Mouse (Mus musculus): Measurements from ENCODE around the gene Baz2a. TPM values are rescaled to one million over a fixed set of nuclear protein-coding genes. Genes with fewer than 3 reads are reported as not detected.
A peak's percentile ranks its signal among the peaks of the same experiment; 100 is the strongest.
"Not testable (repeated sequence)": the region's sequence is repeated elsewhere in the genome, so short reads cannot be mapped to it uniquely, and the experiment has no call there.

Gene Baz2a
- total RNA-seq, 2 experiments from 2014 or later = 26.1 to 27.8 TPM

DNA sequence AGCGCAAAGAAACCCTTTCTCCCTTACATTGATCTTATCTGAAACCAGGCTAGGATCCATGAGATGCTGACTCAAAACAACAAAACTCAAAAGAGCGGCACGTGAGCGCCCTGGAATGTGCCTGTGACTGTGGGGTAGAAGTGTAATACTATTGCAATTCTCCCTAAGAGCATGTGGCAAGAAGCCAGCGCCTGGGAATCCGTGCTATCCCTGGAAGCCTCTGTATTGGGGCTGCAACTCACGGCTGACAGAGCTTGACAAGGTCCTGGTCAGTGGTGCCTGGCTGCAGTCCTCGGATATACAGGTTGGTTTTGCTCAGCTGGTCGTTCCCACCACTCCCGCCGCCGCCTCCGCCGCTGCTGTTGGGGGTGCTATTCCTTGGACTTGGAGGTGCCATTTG, 59.6 kb downstream of the Baz2a start:
- peak; percentile 82 to 87 for DNase-seq
- intact Hi-C loops (cut with DNase I) = no loop called here

DNA sequence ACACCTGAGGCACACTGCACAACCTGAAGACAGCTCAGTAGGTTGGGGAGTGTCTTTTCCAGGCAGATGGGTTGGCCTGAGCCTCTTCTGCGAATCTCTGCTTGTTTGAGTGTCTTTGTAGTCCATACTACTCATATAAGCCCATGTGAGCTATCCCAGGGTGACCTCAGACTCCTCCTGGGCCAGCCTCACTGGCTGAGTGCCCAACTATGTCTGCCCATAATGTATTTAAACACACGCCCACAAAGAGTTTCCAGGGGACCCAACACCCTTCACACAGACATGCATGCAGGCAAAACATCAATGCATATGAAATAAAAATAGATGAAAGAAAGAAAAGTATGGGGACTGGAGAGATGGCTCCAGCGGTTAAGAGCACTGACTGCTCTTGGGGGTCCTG, 62.6 kb downstream of the Baz2a start:
- DNase-seq = no peak
- intact Hi-C loops (cut with DNase I) = no loop called here

DNA sequence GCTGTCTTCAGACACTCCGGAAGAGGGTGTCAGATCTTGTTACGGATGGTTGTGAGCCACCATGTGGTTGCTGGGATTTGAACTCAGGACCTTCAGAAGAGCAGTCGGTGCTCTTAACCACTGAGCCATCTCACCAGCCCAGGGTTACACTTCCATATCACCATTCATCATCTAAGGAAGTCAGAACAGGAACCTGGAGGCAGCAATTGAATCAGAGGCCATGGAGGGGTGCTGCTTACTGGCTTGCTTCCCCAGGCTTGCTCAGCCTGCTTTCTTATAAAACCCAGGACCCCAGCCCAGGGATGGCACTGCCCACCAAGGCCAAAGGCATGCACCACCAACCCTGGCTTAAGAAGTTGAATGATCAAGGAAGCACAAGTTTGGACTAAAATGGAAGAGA, 74.3 kb downstream of the Baz2a start:
- DNase-seq; intact Hi-C loops (cut with DNase I): not testable (repeated sequence)

DNA sequence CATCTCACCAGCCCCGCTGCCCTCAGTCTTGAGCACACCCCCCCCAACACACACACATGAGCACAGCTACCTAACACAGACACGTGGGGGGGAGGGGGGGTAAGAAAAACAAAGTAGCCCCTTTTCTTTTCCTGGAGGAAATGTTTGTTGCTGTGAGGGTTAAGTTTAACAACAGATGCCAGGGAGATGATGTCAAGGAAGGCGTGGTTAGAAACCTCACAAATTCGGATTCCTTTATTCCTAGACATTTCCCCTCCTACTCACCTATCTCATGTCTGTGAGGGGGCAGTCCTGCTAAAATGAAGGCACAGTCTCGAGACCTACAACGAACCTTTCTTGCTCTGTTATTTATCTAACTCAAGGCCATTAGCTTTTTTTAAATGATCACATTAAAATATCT, 75.7 kb downstream of the Baz2a start:
- intact Hi-C loops (cut with DNase I) = no loop called here
- no peak for DNase-seq

DNA sequence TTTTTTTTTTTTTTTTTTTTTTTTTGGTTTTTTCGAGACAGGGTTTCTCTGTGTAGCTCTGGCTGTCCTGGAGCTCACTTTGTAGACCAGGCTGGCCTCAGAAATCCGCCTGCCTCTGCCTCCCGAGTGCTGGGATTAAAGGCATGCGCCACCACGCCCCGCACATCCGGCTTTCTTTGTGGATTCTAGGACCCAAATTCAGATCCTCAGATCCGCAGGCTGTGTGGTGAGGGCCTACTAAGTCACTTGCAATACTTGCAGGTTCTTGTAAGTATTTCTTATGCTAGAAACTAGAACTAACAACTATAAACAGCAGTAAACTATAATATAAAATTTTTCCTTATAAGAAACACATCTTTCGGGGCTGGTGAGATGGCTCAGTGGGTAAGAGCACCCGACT, 80.0 kb downstream of the Baz2a start:
- DNase-seq; intact Hi-C loops (cut with DNase I): not testable (repeated sequence)

DNA sequence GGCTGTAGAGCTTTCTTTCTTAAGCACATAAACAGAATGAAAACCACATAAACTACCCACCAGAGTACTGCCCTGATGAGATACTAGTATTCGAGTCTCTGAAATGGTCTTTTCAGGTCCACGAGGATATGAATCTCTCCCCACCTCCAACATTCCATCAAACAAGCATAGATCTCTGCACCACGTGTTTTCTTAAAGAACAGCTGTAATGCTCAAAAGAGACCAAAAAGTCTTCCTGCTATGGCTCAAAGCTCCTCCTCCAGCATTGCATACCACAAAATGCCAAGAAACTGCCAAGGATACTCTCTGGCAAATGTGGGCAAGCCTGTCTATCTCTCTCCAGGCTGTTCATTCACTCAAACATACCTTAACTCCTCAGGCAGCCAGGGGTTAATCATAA, 83.9 kb downstream of the Baz2a start:
- DNase-seq = peak in 1 of 2 experiments; percentile 9
- intact Hi-C loops (cut with DNase I) = no loop called here

DNA sequence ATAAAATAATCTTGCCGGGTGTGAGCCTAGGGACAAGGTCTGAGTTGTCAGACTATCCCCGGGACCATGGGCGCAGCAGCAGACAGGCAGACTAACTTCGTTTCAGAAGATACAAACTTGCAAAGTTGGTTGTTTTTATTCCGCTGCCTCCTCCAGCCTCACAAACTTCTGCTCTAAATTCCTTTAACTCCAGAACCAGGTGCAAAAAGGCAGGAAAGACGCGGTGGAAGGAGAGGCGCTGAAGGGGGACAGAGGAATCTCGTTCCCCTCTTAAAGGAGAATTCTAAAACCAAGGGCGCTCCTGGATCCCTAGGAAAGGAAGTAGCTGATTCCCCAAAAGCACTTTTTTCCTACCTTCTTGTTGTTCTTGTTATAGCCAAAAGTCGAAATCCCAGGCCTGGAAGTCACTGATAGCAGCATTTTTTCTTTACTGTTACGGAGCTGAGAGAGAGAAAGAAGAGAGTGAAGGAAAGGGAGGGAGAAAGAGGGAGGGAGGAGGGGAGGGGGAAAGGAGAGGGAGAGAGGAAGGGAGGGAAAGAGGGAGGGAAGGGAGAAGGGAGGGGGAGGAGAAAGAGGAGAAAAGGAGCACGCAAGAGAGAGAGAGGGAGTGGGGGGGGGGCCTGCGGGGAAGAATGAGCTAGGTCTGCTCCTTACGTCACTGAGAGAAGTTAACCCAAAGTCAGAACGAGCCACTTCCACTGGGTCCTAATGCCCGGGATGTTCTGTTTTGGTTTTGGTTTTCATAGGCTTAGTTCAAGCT, 84.8 kb downstream of the Baz2a start:
- intact Hi-C loops (cut with DNase I) = no loop called here
- DNase-seq = peak; percentile 79

DNA sequence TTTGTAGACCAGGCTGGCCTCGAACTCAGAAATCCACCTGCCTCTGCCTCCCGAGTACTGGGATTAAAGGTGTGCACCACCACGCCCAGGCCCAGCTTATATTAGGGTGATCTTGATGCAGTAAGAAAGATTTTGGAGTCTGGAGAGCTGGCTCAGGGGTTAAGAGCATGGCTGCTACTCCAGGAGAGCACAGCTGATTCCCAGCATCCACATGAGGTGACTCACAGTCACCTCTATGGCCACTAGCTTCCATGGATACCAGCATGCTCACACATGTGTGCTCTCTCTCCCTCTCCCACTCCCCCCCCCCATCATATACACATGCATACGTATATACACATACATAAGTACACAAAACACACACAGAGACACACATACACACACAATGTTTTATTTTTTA, 85.9 kb downstream of the Baz2a start:
- no peak for DNase-seq
- intact Hi-C loops (cut with DNase I) = no loop called here

Small RNA genes within 50 kb of the gene (microRNA-seq; reads per million reads assigned to microRNA genes)
- 30.2 to 42.2 reads per million in 2 experiments for gene Mir677

Other genes starting within 250 kb of the Baz2a start
- gene Rdh19, start 241.6 kb upstream of the Baz2a start, total RNA-seq (2021) = not detected
- gene Rdh16f2, start 225.1 kb upstream of the Baz2a start, total RNA-seq (2021) = not detected
- not detected for gene Rdh7, start 202.8 kb upstream of the Baz2a start, total RNA-seq (2021)
- not detected for gene Sdr9c7, start 193.1 kb upstream of the Baz2a start, total RNA-seq (2021)
- not detected for gene Hsd17b6, start 84.0 kb upstream of the Baz2a start, total RNA-seq (2021)
- 1 to 10 TPM; 8.2 to 9.6 TPM for gene Prim1, start 76.4 kb upstream of the Baz2a start, total RNA-seq (2021)
- 100 to 1,000 TPM; 639 to 645 TPM for gene Naca, start 56.0 kb upstream of the Baz2a start, total RNA-seq (2021)
- 10 to 100 TPM; 91.9 to 99.8 TPM for gene Ptges3, start 32.6 kb upstream of the Baz2a start, total RNA-seq (2021)
- 1,000 to 10,000 TPM; 7,591 to 7,651 TPM for gene Atp5b, start 8.3 kb upstream of the Baz2a start, total RNA-seq (2021)
- 10 to 100 TPM; 82.8 to 91.0 TPM for gene Rbms2, start 88.7 kb downstream of the Baz2a start, total RNA-seq (2021)
- under 1 TPM; 0.64 to 0.67 TPM for gene Gls2, start 102.9 kb downstream of the Baz2a start, total RNA-seq (2021)
- 10 to 100 TPM; 42.1 to 44.6 TPM for gene Spryd4, start 120.2 kb downstream of the Baz2a start, total RNA-seq (2021)
- not detected for gene Mip, start 134.3 kb downstream of the Baz2a start, total RNA-seq (2021)
- 10 to 100 TPM; 11.5 to 17.3 TPM for gene Timeless, start 140.5 kb downstream of the Baz2a start, total RNA-seq (2021)
- gene Apon, start 162.5 kb downstream of the Baz2a start, total RNA-seq (2021) = under 1 TPM in 1 of 2 experiments, not detected in 1; 0.20 TPM
- gene Apof, start 177.1 kb downstream of the Baz2a start, total RNA-seq (2021) = not detected
- gene Stat2, start 179.0 kb downstream of the Baz2a start, total RNA-seq (2021) = 10 to 100 TPM; 10.0 to 11.5 TPM
- under 1 TPM; 0.50 to 0.87 TPM for gene Il23a, start 207.2 kb downstream of the Baz2a start, total RNA-seq (2021)
- 10 to 100 TPM; 16.5 to 17.5 TPM for gene Pan2, start 211.8 kb downstream of the Baz2a start, total RNA-seq (2021)
- 10 to 100 TPM; 78.3 to 95.1 TPM for gene Cnpy2, start 230.9 kb downstream of the Baz2a start, total RNA-seq (2021)
- gene Cs, start 246.2 kb downstream of the Baz2a start, total RNA-seq (2021) = 1,000 to 10,000 TPM; 1,017 to 1,070 TPM

All from heart, postnatal 10 days (tissue).